Mouse (Mus musculus) B cell, adult 2 months (primary cell): ENCODE results near the gene Fam131c.

ENCODE experiments used
- DNase-seq, 2 experiments: peaks; one replicate each; pipeline ENCODE4 v3.0.0; 2022

The Fam131c gene

DNA sequence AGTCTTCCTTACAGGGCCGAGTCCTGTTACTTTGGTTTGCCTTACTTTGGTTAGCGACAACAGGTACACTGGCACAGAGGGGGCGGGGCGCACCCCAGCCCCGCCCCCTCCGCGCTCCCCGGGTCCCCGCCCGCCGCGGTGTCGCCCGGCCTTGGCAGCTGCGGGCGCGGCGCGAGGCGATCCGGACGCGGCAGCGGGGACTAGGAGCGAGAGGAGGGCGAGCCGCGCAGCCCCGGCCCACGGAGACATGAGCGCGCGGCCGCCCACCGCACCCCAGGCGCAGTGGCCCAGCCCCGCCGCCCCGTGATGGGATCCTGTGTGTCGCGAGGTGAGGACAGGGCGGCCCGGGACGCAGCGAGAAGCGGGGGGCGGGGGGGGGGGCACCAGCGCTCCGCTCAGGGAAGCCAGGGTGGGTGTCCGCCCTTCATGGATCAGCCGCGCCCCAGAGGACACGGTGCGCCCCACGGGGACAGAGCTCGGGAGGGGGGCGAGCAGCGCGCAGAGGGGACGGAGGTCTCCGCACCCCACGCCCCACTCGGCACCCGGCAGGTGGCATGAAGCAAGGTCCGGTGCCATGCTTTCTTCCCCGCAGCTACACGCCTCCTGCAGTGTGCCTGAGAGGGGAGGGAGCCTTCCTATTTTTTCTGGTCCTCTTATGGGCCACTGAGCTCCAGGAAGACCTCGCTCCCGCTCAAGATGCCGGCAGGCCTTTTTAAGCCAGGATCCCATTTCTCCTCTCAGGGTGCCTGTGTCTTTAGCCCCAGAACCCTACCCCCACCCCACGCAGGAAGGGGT, at the start of gene Fam131c:
Gene Fam131c (plus strand): TSS at position 224 of the 795 bp plus-strand sequence.
- DNase-seq, result peak; percentile 37 to 46

DNA sequence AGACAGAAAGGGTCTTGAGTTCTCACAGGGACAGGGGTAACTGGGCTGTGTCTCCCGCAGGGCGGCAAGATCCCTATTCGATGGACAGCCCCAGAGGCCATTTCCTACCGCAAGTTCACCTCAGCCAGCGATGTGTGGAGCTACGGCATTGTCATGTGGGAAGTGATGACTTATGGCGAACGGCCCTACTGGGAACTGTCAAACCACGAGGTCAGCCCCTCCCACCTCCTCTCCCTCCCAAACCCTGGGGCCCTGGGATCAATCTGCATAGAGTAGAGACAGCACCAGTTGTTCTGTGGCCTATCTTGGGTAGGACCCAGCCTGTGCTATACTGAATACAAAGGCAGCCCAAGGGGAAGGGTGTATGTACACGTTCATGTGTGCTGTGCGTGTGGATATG, 45.5 kb upstream of the Fam131c start:
- DNase-seq, result no peak

DNA sequence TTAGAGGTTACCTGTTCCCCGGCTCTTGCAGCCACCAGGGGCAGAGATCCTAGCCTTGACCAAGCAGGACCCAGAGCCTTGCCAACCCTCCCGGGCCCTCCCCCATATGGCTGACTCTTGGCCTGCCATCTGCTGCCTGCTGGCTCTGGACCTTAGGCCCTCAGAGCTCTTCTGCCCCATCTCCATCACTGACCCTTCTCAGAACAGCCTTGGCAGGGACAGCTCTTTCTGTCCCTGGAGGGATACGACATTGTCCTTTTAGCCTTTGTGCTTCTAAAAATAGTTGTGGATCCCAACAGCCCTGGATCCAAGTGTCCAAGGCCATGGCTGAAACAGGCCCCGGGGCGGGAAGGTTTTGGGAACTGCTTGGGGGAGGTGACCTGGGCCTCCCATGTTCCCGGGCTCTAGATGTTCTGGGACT, 43.2 kb upstream of the Fam131c start:
- no peak for DNase-seq

DNA sequence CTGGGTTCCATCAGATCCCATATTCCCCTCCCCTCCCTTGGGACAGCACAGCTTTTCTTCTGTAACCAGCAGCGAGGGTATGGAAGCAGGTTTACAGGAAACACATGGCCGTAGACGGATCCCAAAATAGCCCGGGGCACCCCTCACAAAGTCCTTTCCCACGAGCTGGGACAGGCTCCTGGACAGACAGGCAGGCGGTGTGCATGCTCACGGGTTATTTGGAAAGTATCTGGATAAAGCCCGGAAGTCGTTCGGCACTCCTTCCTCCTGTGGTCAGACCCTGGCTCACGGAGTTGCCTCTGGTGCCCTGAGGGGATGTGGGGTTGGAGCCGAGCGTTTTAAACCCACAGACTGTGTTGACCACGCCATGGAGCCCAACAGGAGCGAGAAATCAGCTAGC, 42.4 kb upstream of the Fam131c start:
- no peak for DNase-seq

DNA sequence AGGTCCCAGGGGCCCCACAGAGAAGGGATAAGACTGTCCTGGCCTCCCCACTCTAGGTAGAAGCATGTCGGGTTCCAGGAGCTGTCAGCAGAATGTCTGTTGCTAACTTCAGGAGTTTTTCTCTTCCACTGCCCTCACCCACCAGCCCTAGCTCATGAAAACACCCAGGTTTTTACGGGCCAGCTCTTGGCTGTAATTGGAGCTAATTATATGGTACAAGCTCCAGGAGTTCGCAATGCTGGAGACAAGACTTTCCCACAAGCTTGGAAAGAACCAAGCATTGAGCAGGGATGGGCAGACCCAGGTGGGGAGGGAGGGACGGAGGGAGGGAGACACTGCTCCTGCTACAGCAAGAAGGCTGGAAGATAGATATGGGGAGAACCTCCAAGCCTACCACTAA, 40.9 kb upstream of the Fam131c start:
- DNase-seq, result no peak

DNA sequence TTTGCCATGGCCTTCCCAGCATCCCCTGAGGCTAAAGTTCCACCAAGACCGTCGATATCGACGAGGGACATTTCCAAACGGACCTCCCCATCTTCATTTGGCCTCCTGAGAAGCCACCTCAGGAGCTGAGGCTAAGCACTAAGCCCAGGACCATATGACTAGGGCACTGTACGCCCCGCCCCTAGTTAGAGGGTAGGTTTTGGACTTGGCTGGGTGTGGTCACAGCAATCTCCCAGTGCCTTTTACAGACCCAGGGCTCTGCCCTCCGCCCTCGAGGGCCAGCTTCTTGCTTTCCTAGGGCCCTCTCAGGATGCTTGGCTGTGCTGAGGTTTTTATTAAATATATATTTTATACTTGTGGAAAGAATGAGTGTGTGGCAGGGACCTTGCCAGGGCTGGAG, 39.3 kb upstream of the Fam131c start:
- DNase-seq, result no peak

DNA sequence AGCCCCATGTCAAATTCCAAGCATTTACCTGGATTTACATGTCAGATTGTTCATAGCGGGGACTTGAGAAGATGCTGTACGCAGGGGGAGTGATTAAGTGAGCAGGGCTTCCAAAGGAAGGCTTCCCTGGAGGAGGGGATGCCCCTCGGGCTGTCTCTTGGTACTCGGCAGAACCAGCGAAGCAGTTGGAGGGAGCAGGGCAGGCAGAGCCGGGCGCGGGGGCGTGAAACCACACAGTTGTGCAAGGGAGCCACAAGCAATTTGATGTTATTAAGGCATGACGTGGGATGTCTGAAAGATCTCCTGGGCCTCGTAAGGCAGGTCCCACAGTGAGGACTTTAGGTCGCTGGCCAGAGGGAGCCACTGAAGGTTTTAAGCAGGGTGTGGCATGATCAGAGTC, 38.1 kb upstream of the Fam131c start:
- no peak for DNase-seq

DNA sequence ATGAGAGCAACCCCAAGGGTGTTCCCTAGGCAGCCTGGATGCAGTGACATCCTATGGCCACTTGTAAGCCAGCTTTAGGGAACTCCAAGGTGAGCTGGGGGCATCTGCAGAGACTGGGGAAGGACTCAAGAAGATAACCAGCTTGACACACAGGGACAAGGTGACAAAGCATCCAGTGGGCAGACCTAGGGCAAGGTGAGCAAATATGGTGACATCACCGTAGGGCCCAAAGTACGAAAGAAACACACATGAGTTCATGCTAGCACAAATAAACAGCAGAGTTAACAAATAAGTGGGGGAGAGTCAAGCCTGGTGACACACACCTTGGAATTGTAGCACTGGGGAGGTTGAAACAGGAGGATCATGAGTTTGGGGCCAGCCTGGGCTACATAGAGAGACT, 36.6 kb upstream of the Fam131c start:
- DNase-seq, result no peak

DNA sequence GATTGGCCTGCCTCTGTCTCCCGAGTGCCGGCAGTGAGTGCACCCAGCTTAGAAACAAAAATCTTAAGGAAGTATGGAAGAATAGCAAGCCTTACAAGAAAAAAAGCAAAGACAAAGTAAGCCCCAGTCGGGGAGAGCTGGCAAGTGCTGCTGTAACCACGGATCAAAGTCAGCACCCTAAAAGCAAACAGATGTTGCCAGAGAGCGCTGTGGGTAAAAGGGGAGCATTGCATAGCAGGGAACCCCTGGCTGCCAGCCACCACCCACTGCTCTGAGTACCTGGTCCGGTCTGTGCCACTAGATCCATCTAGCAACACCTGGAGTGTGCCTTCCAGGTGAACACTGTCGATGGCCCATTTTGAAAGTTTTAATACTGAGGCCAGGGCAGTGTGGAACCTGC, 35.8 kb upstream of the Fam131c start:
- DNase-seq, result no peak

DNA sequence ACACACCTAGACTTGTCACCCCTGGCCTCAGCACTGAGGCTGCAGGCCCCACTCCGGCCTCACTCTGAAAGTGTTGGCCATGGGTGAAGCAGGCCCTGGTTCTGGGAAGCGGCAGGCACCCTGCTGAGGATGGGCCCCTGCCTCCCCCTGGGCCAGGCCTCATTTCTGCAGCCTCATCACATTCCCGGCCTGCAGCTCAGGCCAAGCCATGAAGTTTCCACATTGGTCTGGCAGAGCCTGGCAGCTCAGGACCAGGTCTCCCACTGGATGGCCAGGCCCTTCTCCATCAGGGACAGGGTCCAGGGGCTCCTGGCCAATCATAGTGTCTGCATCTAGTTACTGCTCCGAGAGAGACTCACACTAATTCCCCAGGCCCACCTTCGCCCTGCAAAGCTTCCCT, 33.3 kb upstream of the Fam131c start:
- DNase-seq, result no peak

DNA sequence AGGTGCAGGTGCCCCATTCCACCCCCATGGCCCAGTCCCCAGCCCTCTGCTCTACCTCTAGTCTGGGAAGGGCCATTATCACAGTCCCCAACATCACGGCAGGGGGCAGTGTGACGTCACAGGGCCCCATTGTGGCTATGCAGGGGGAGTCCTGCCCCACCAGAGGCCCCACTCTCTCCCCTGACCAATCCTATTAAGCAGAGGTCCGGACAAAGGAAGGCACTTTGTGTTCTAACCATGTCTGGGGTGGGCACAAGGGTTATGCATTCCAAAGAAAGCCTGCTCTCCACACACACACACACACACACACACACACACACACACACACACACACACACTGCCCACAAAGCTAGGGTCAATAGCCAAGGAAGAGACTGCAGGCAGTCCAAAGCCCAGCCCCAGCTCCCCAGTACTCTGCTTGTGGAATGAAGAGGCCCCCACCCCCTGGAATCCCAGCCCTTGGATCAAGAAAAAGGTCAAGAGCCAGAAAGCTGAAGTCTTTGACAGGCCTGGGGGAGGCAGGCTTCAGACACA, 32.7 kb upstream of the Fam131c start:
- DNase-seq, result no peak

DNA sequence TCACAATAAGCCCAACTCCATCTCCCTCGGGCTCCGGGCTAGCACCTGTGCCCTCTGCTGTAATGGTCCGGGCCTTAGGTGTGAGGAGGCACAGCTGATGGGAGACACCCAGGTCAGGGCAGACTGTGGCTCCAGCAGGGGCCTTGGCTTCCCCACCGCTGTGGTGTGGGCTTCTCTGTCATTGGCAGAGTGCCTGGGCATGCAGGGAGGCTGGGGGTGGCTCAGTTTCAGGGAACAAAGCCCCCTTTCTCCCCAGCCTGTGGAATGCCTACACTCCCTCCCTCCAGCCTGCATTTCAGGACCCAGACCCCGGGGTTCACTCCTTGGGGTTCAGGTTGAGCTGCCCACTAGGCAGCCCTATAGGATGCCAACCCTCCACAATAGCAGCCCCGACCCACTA, 31.8 kb upstream of the Fam131c start:
- no peak for DNase-seq

DNA sequence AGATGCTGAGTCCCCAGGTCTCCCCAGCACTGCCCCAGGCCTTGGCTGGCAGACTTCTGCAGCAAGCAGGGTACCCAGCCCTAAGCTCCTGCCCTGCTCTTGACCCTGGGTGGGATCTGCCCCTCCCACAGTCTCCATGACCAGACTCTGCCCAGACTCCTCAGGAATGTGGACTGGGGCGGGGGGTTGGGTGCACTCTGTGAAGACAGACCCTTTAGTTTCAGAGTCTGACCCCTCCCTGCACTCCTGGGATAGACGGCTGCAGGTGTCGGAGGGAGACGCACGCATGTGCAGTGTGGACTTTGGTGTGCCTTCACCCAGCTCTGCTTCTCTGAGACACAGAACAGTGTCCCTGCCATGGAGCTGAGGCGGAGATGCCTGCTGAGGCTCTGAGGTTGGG, 30.0 kb upstream of the Fam131c start:
- DNase-seq, result no peak

DNA sequence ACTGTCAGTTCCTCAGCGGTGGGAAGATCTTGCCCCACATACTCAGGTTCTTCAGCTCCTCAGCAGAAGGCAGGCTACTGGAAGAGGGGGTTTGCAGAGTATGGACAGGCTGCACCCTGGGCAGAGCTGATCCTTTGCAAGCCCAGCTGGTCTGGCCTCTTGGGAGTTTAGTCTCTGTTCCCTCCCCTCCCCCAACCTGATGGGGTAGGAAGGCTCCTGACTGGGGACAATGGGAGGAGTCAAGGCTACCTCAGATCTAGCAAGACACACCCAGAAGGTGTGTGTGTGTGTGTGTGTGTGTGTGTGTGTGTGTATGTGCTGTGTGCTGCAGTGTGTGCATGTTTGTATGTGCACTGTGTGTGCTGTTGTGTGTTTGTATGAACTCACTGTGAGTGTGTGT, 29.2 kb upstream of the Fam131c start:
- DNase-seq, result no peak

DNA sequence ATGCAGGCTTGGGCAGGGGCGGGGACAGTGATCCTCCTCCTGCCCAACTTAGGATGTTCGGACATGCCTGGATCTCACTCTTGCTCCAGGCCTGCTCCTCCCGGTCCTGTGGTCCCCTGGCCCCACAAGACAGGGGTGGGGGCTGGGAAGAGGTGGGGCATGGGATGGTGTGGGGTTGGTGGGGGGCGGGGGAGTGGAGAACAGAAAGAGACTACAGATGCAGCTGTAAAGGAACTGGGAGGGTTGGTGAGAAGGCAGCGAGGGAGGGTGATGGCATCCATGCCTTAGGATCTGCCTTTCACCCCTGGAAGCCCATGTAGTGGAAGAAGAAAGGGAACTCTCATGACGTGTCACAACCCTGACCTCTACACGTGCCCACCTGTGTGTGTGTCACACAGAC, 26.5 kb upstream of the Fam131c start:
- no peak for DNase-seq

DNA sequence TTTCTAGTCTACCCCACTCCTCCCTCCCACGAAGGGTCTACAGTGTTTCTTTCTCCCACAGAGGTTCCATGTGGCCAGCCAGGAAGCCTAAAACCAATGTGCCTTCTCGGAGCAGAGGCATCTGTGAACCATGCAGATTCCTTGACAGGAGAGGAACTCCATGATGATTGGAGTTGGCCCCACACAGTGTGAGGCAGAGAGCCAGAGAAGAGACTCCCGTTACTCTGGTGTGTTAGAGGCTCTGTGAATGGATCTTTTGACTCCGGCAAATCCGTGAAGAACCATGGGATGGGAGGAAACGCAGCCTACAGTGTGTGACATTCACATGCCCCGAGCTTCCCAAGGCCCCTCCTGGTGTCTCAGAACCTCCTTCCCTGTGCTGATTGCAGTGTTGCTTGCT, 24.5 kb upstream of the Fam131c start:
- no peak for DNase-seq

DNA sequence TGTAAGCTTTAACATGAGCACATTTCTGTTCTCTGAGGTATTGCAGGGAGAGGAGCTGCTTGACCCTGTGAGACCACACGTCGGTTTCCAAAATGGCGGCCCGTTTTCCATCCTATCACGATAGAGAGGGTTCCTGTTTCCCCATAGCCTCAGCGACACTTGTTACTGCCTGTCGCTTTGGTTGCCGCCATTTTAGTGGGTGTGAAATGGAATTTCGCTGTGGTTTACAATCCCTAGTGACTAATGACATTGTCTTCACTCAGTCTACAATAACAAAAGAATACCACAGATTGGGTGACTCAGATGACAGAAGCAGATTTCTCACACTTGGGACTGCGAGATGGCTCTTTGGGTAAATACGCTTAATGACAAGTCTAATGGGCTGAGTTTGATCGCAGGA, 22.8 kb upstream of the Fam131c start:
- no peak for DNase-seq

DNA sequence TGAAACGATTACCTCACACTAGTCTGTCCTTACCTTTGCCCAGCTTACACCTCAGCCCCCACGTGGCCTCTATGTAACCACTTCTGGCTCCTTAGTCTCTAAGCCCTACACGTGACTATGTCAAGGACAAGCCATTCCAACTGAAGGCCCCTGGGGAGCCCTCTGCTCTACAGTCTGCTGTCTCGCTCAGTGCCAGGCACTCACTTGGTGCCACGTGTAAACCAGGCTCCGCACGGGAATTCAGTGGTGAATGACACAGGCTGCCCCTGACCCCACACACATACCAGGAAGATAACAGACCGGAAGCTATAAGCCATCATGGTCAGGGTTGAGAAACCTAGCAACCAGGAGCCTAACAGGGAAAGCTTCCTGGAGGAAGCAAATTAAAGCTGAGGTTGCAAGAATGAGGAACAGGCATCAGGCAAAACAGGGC, 20.6 kb upstream of the Fam131c start:
- peak in 1 of 2 experiments; percentile 28 for DNase-seq

DNA sequence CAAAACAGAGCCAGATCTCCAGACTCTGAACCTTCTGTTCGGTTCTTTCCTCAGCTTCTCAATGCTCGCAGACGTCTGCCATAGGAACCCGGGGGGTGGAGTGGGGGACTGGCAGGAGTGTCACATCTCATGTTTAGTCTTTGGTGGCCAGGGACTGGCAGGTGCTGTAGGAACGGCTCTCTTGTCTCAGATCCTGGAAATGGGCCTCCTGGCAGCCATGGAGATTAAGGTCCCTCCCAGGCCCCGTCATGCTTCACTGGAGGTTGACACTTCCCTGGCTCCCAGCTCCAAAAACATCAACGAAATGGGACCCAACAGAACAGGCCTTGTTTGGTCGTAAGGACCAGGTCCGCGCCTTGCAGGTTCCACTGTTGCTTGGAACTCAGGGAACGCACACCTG, 19.4 kb upstream of the Fam131c start:
- DNase-seq, result no peak

DNA sequence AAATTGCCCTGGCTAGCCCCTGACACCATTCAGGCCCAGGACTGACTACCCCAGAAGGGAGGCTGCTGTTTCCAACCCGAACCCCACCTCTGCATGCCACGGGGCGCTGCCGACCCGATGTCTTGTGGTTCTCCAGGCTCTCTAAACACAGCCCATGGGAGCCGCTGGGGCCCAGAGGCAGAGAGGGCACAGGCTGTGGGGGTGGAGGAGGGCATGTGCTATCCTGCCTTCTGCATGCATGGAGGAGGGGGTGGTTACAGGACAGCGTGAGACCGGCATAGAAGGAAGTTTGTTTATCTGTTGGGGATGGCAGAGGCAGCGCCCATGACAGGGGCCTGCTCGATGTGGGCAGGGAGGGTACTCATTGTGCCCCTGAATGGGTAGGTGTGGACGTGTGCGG, 18.0 kb upstream of the Fam131c start:
- DNase-seq, result no peak

DNA sequence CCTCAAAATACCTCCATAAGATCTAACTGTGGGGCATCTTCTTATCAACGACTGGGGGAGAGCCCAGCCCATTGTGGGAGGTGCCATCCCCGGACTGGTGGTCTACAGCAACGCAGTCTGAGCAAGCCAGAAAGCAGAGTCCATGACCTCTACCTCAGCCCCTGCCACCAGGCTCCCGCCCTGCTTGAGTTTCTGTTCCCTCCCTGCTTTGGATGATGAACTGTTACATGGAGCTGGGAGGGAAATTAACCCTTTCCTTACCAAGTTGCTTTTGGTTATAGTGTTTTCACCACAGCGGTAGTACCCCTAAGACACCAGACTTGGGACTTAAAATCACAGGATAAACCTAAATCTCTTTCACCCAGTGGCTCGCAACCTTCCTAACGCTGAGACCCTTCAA, 16.0 kb upstream of the Fam131c start:
- no peak for DNase-seq

DNA sequence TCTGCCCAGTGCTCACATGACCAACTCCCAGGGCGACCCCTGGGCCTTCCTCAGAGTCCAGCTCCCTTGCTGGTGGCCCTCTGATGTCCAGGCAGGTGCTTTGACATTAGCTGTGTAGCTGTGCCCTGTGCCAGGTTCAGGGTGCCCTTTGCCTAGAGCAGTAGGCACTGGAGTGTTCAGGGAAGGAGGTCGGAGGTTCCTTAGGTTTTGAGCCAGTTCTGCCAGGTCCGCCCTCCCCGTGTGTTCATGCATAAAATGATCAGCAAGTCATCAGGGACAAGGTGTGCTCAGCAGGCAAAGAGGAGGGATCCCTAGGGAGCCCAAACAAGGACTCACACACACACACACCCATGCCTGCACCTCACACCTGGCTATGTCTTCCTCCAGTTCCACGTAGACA, 15.0 kb upstream of the Fam131c start:
- no peak for DNase-seq

DNA sequence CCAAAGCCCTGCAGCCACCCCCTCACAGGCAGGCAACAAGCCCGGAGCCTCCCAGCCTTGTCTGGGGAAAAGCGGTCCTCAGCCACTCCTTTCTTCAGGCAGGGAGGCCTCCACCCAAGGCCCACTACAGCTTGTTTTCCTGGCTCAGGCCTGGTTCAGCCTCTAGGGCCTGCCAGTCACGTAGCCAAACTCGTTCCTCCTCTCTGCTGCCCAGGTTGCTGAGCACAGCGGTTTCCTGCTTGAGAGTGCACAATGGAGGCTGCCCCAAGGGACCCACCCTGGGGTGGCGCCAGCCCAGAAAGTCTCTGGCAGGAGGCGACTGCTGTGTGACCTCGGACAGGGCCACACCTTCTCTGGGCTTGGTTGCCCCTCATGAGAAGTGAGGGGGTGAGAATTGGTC, 14.2 kb upstream of the Fam131c start:
- DNase-seq, result peak; percentile 68 to 75

DNA sequence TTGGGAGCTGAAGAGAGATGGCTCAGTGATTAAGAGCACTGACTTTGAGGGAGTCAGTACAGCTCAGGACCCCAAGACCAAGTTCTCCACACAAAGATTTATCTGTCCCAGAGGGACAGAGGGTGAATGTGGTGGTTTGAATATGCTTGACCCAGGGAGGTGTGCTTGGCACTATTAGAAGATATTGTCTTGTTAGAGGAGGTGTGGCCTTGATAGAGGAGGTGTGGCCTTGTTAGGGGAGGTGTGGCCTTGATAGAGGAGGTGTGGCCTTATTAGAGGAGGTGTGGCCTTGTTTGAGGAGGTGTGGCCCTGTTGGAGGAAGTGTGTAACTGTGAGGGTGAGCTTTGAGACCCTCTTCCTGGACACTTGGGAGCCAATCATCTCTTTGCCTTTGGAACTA, 10.2 kb upstream of the Fam131c start:
- no peak for DNase-seq

DNA sequence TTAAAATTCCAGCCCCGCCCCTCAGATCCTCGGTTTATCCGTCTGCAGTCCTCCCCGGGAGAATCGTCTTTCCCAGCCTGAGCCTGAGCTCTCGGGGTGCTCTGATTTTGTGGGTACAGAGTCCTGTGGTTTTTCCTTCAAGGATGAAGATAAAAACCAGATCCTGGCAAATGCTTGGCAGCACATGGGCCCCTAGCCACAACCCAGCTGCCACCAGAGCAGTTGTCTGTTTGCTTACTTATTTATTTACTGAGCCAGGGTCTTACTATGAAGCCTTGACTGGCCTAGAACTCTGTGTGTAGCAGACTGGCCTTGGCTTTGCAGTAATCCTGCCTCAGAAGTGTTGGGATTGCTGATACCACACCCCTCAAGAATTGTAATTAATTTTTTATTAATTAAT, 8.8 kb upstream of the Fam131c start:
- no peak for DNase-seq
